Mouse (Mus musculus): Measurements from ENCODE around the gene Tgfbr3l.
A peak's percentile ranks its signal among the peaks of the same experiment; 100 is the strongest.

Gene Tgfbr3l

GRCm38 (mm10) chr8:4269609-4270008 is 21.6 kb downstream of the Tgfbr3l start:
- Histone ChIP-seq H3K36me3 (ENCODE audit: control insufficient read depth, insufficient read depth, low read length, poor library complexity, severe bottlenecking) (peaks cover 21% of the 10 kb centered on the region), H3K27me3 (ENCODE audit: control insufficient read depth, insufficient read depth, low read length, poor library complexity, severe bottlenecking) (no peaks in the 10 kb centered on the region)
- DNase-seq (ENCODE audit: low read depth, low spot score), result no peak

GRCm38 (mm10) chr8:4275275-4276110 is 27.5 kb downstream of the Tgfbr3l start, which contains the start of gene Timm44:
Gene Timm44 (minus strand): TSS chr8:4275913.
- no peaks in the 10 kb centered on the region for H3K36me3 ChIP-seq (ENCODE audit: control insufficient read depth, insufficient read depth, low read length, poor library complexity, severe bottlenecking)
- H3K27me3 ChIP-seq (ENCODE audit: control insufficient read depth, insufficient read depth, low read length, poor library complexity, severe bottlenecking), result no peaks in the 10 kb centered on the region
- peak; percentile 93 for DNase-seq (ENCODE audit: low read depth, low spot score)

GRCm38 (mm10) chr8:4276111-4276465 is 28.1 kb downstream of the Tgfbr3l start:
- H3K36me3 ChIP-seq (ENCODE audit: control insufficient read depth, insufficient read depth, low read length, poor library complexity, severe bottlenecking), result no peaks in the 10 kb centered on the region
- no peak for DNase-seq (ENCODE audit: low read depth, low spot score)
- H3K27me3 ChIP-seq (ENCODE audit: control insufficient read depth, insufficient read depth, low read length, poor library complexity, severe bottlenecking), result no peaks in the 10 kb centered on the region

- DNase-seq (ENCODE audit: low read depth, low spot score), result no peak
- Histone ChIP-seq H3K36me3 (ENCODE audit: control insufficient read depth, insufficient read depth, low read length, poor library complexity, severe bottlenecking) (peaks cover 2% of the 10 kb centered on the region), H3K27me3 (ENCODE audit: control insufficient read depth, insufficient read depth, low read length, poor library complexity, severe bottlenecking) (no peaks in the 10 kb centered on the region)
Measured at GRCm38 (mm10) chr8:4292738-4293137, 44.7 kb downstream of the Tgfbr3l start.

- Histone ChIP-seq H3K36me3 (ENCODE audit: control insufficient read depth, insufficient read depth, low read length, poor library complexity, severe bottlenecking) (peaks cover 6% of the 10 kb centered on the region), H3K27me3 (ENCODE audit: control insufficient read depth, insufficient read depth, low read length, poor library complexity, severe bottlenecking) (no peaks in the 10 kb centered on the region)
- DNase-seq (ENCODE audit: low read depth, low spot score), result no peak
Measured at GRCm38 (mm10) chr8:4297822-4298221, 49.8 kb downstream of the Tgfbr3l start.
